Mouse (Mus musculus) kidney, embryonic 15.5 days (tissue): ENCODE measurements around the gene Sema5b. TPM values are rescaled to one million over a fixed set of nuclear protein-coding genes. Genes with fewer than 3 reads are reported as not detected.

Source experiments
- ATAC-seq: fragments of 200-750 bp; cut with Nextera tagmentation; replicated peaks from 2 replicates; pipeline ENCODE4 v1.8.0; 2017; ENCODE audit warnings: moderate TSS enrichment; ENCODE audit not compliant: low FRiP score
- H3K27ac ChIP-seq: fragments of 300-500 bp; sonication (generic); 2 replicates; pipeline ENCODE4 v1.5.1; 2015; ENCODE audit warnings: mild to moderate bottlenecking, inconsistent platforms
- H3K27me3 ChIP-seq: fragments of 300-500 bp; sonication (generic); 2 replicates; pipeline ENCODE4 v1.6.1; 2015; ENCODE audit warnings: inconsistent platforms
- H3K36me3 ChIP-seq: fragments of 300-500 bp; sonication (generic); 2 replicates; pipeline ENCODE4 v1.6.1; 2015; ENCODE audit warnings: inconsistent platforms
- H3K4me1 ChIP-seq: fragments of 300-500 bp; sonication (generic); 2 replicates; pipeline ENCODE4 v1.6.1; 2015; ENCODE audit warnings: inconsistent platforms
- H3K4me2 ChIP-seq: fragments of 300-500 bp; sonication (generic); 2 replicates; pipeline ENCODE4 v1.6.1; 2015; ENCODE audit warnings: moderate library complexity, mild to moderate bottlenecking, inconsistent platforms
- H3K4me3 ChIP-seq: fragments of 300-500 bp; sonication (generic); replicated peaks from 2 replicates; pipeline ENCODE4 v1.5.1; 2015; ENCODE audit warnings: mild to moderate bottlenecking, inconsistent platforms
- H3K9ac ChIP-seq: fragments of 300-500 bp; sonication (generic); 2 replicates; pipeline ENCODE4 v1.6.1; 2015; ENCODE audit warnings: mild to moderate bottlenecking, inconsistent platforms
- H3K9me3 ChIP-seq: fragments of 300-500 bp; sonication (generic); replicated peaks from 2 replicates; pipeline ENCODE4 v1.6.1; 2016; ENCODE audit warnings: inconsistent platforms
- WGBS: fragments of 180-500 bp; shearing (Covaris S2); methylation state at CpG from one replicate; pipeline ENCODE4 v1.1.7; 2015; ENCODE audit warnings: mixed read lengths; 5-methylcytosine and 5-hydroxymethylcytosine counted together
- polyA plus RNA-seq: library from polyadenylated mRNA; unstranded; fragments of >200 nt; fragmentation: Nextera tagmentation; extraction: Ambion mirVana; gene quantifications from 2 replicates; pipeline ENCODE4 v1.2.1, GENCODE M21; 2015

The Sema5b gene
- polyA plus RNA-seq, 1 experiment from 2014 or later: 6.8 TPM

DNA sequence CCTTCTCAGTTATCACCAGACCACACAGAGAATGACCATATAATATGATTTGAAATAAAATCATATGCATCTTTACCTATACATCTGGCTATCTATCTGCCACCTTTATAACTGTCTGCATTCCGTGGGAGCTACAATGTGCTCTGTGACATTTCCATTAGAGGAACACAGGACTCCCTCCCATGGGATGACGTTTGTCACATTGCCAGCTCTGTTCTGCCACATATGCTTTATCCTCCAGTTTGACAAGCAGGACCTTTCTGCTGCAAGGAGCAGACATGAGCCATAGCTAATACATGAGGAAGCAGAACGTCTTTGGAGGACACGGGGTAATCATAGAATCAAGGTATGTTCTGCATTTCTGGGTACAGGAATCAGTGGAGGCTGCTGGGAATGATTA, 16.7 kb upstream of the Sema5b start:
- Histone ChIP-seq H3K27ac (no peak overlapping the region), H3K4me1 (peaks cover 4% of the 10 kb centered on the region), H3K27me3 (0 out of 2 replicates have a peak, but pooled peaks cover 5% of the 10 kb centered on the region), H3K36me3 (no peaks in the 10 kb centered on the region), H3K4me2 (no peak overlapping the region), H3K9me3 (no peaks in the 10 kb centered on the region), H3K4me3 (no peak overlapping the region), H3K9ac (no peak overlapping the region)
- WGBS: 76% methylated on average over 4 of the region's 4 CpGs
- ATAC-seq: no peak

- H3K9ac ChIP-seq: no peak overlapping the region
- peaks cover 65% of the 10 kb centered on the region for H3K27me3 ChIP-seq
- no peak for ATAC-seq
- 65% methylated on average over 3 of the region's 3 CpGs for WGBS
- no peak overlapping the region for H3K4me3 ChIP-seq
- no peaks in the 10 kb centered on the region for H3K36me3 ChIP-seq
- H3K9me3 ChIP-seq: no peaks in the 10 kb centered on the region
- 0 out of 2 replicates have a peak, but pooled peaks cover 2% of the 10 kb centered on the region for H3K4me1 ChIP-seq
- H3K4me2 ChIP-seq: no peak overlapping the region
- H3K27ac ChIP-seq: no peak overlapping the region
Observed at GRCm38 (mm10) chr16:35534630-35535029, 6.3 kb upstream of the Sema5b start.

GRCm38 (mm10) chr16:35537651-35538050, 3.3 kb upstream of the Sema5b start:
- Histone ChIP-seq H3K36me3 (no peaks in the 10 kb centered on the region), H3K27ac (no peak overlapping the region), H3K4me1 (peaks cover 31% of the 10 kb centered on the region), H3K9ac (no peak overlapping the region), H3K27me3 (peaks cover 70% of the 10 kb centered on the region), H3K4me3 (no peak overlapping the region), H3K9me3 (no peaks in the 10 kb centered on the region), H3K4me2 (no peak overlapping the region)
- WGBS: 54% methylated on average over 8 of the region's 8 CpGs
- ATAC-seq: no peak

DNA sequence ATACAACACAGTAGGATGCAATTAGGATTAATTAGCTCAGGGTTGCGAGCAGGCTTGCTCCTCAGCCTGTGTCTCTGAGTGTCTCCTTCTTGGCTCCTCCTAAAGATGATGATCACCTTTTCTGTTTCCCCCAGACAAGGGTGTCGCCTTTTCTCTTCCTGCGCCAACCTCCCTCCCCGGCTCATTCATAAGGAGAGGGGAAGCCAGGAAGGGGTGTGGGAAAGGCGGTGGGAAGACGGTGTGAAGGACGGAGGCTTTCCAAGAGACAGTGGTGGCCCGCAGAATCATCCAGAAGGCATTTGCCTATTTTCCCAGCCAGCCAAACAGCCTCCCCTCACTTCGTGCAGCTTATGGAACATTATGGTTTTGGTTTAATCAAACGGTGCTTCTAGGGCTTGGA, 1.9 kb upstream of the Sema5b start:
- H3K4me2 ChIP-seq: no peak overlapping the region
- H3K27me3 ChIP-seq: peaks cover 80% of the 10 kb centered on the region
- no peaks in the 10 kb centered on the region for H3K9me3 ChIP-seq
- 49% methylated on average over 10 of the region's 10 CpGs for WGBS
- peaks cover 35% of the 10 kb centered on the region for H3K4me1 ChIP-seq
- H3K9ac ChIP-seq: no peak overlapping the region
- H3K27ac ChIP-seq: no peak overlapping the region
- no peak overlapping the region for H3K4me3 ChIP-seq
- ATAC-seq: no peak
- no peaks in the 10 kb centered on the region for H3K36me3 ChIP-seq

DNA sequence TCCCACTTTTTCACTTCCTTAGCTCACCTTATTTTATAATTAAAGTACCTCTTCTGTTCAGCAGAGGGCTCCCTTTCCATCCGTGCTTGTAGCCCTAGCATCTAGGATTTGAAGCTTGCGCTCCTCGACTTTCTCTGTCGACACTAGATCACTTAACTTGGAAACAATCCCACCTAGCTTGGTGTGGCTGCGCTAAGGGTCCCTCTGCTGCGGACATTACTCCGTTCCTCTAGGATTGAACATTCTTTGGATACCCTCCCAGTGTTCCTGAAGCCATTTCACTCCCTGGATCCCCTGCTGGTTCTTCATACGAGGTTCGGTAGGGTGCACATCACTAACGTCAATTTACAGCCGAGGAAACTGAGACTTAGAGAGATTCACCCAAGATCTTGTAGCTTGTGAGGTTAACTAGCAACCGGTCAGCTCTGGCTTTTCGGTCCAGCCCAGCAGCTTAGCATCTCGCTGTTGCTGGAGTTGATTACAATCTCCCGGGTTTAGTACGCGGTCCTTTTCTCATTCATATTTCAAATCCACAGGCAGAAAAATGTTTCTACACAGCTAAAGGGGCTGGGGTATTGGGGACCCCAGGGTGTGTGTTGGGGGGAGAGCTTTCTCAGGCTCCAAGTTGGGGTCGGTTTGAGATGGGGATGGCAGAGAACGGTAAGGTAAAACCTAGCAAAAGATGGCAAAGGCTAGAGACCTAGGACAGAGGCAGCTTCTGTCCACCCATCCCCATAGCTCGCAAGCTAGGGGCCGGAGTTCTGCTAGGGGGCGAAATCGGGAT, 420 bp upstream of the Sema5b start:
- Histone ChIP-seq H3K9me3 (no peaks in the 10 kb centered on the region), H3K27ac (no peak overlapping the region), H3K27me3 (peaks cover 82% of the 10 kb centered on the region), H3K4me2 (peak overlapping the region; percentile 99), H3K4me3 (peak overlapping the region; percentile 64), H3K9ac (no peak overlapping the region), H3K36me3 (no peaks in the 10 kb centered on the region), H3K4me1 (peaks cover 35% of the 10 kb centered on the region)
- ATAC-seq: no peak
- WGBS: under 1% methylated on average over 23 of the region's 23 CpGs

- H3K9me3 ChIP-seq: no peaks in the 10 kb centered on the region
- H3K4me3 ChIP-seq: peak overlapping the region; percentile 64
- no peaks in the 10 kb centered on the region for H3K36me3 ChIP-seq
- H3K4me1 ChIP-seq: peaks cover 35% of the 10 kb centered on the region
- WGBS: under 1% methylated on average over 54 of the region's 54 CpGs
- peaks cover 77% of the 10 kb centered on the region for H3K27me3 ChIP-seq
- peak; percentile 61 for ATAC-seq
- H3K9ac ChIP-seq: peak overlapping the region; percentile 55
- peak overlapping the region; percentile 99 for H3K4me2 ChIP-seq
- H3K27ac ChIP-seq: 0 out of 2 replicates have a peak overlapping the region, but pooled peaks have one; percentile 37
Observed at GRCm38 (mm10) chr16:35541661-35542420, 896 bp downstream of the Sema5b start.

GRCm38 (mm10) chr16:35542421-35542780, 1.5 kb downstream of the Sema5b start:
- Histone ChIP-seq H3K9ac (peak overlapping the region; percentile 55), H3K27me3 (peaks cover 71% of the 10 kb centered on the region)

GRCm38 (mm10) chr16:35545723-35546122, 4.8 kb downstream of the Sema5b start:
- H3K27me3 ChIP-seq: peaks cover 42% of the 10 kb centered on the region
- no peaks in the 10 kb centered on the region for H3K9me3 ChIP-seq
- no peak overlapping the region for H3K4me2 ChIP-seq
- ATAC-seq: no peak
- no peak overlapping the region for H3K27ac ChIP-seq
- no peak overlapping the region for H3K9ac ChIP-seq
- 72% methylated on average over 4 of the region's 4 CpGs for WGBS
- H3K36me3 ChIP-seq: no peaks in the 10 kb centered on the region
- H3K4me3 ChIP-seq: no peak overlapping the region
- H3K4me1 ChIP-seq: peaks cover 23% of the 10 kb centered on the region

More at GRCm38 (mm10) chr16:35542421-35542780, 1.5 kb downstream of the Sema5b start:
- no peaks in the 10 kb centered on the region for H3K9me3 ChIP-seq
- under 1% methylated on average over 27 of the region's 27 CpGs for WGBS
- no peaks in the 10 kb centered on the region for H3K36me3 ChIP-seq
- ATAC-seq: no peak
- H3K4me2 ChIP-seq: peak overlapping the region; percentile 99
- H3K4me3 ChIP-seq: peak overlapping the region; percentile 64
- H3K4me1 ChIP-seq: peaks cover 35% of the 10 kb centered on the region
- H3K27ac ChIP-seq: no peak overlapping the region

DNA sequence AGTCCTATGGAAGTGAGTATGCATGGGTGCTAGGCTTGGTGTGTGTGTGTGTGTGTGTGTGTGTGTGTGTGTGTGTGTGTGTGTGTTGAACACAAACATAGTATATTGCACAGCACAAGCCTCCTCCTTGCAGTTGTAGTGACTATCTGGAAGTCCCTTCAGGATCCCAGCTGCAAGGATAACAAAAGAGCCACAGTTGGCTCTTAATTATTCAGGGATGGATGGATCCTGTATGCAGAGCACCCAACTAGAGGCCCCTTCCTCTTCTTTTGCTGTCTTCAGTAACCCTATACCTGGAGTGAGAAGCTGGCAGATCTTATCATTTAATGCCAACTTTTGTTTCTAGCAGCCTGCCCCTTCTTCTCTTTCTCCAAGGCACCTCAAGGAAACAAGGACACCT, 7.0 kb downstream of the Sema5b start:
- no peaks in the 10 kb centered on the region for H3K9me3 ChIP-seq
- H3K4me3 ChIP-seq: no peak overlapping the region
- H3K36me3 ChIP-seq: no peaks in the 10 kb centered on the region
- H3K9ac ChIP-seq: no peak overlapping the region
- ATAC-seq: no peak
- H3K4me1 ChIP-seq: peaks cover under 1% of the 10 kb centered on the region
- H3K27ac ChIP-seq: no peak overlapping the region
- H3K27me3 ChIP-seq: peaks cover 25% of the 10 kb centered on the region
- H3K4me2 ChIP-seq: no peak overlapping the region

GRCm38 (mm10) chr16:35549354-35549753, 8.4 kb downstream of the Sema5b start:
- H3K4me1 ChIP-seq: no peaks in the 10 kb centered on the region
- WGBS: 91% methylated on average over 2 of the region's 2 CpGs
- H3K4me3 ChIP-seq: no peak overlapping the region
- no peak overlapping the region for H3K9ac ChIP-seq
- no peak overlapping the region for H3K27ac ChIP-seq
- H3K27me3 ChIP-seq: peaks cover 15% of the 10 kb centered on the region; the same call in 1 of the 2 replicates
- no peaks in the 10 kb centered on the region for H3K36me3 ChIP-seq
- no peak for ATAC-seq
- no peak overlapping the region for H3K4me2 ChIP-seq
- no peaks in the 10 kb centered on the region for H3K9me3 ChIP-seq

GRCm38 (mm10) chr16:35555596-35556482, 14.9 kb downstream of the Sema5b start:
- no peak overlapping the region for H3K4me2 ChIP-seq
- no peak overlapping the region for H3K27ac ChIP-seq
- no peak overlapping the region for H3K4me3 ChIP-seq
- no peak for ATAC-seq
- H3K4me1 ChIP-seq: peaks cover 24% of the 10 kb centered on the region
- H3K9ac ChIP-seq: no peak overlapping the region
- 54% methylated on average over 15 of the region's 15 CpGs for WGBS
- H3K9me3 ChIP-seq: no peaks in the 10 kb centered on the region
- no peaks in the 10 kb centered on the region; the same call in 1 of the 2 replicates for H3K27me3 ChIP-seq
- no peaks in the 10 kb centered on the region for H3K36me3 ChIP-seq
